Mouse (Mus musculus) B cell, adult 2 months (primary cell): Measurements from ENCODE around the gene Hesx1.

Source experiments
- DNase-seq, 2 experiments: peaks; one replicate each; pipeline ENCODE4 v3.0.0; 2022

Gene Hesx1

GRCm38 (mm10) chr14:27017936-27018335, 23.7 kb downstream of the Hesx1 start:
- no peak for DNase-seq

- DNase-seq = no peak
Observed at GRCm38 (mm10) chr14:27019850-27020249, 25.6 kb downstream of the Hesx1 start.

- peak; percentile 72 to 89 for DNase-seq
Observed at GRCm38 (mm10) chr14:27022876-27023275, 28.7 kb downstream of the Hesx1 start.

GRCm38 (mm10) chr14:27024664-27025063, 30.4 kb downstream of the Hesx1 start:
- no peak for DNase-seq

- DNase-seq = peak in 1 of 2 experiments; percentile 42
Observed at GRCm38 (mm10) chr14:27029771-27030173, 35.6 kb downstream of the Hesx1 start.

GRCm38 (mm10) chr14:27031142-27031541, 36.9 kb downstream of the Hesx1 start:
- DNase-seq = peak; percentile 68 to 85

- DNase-seq = no peak
Observed at GRCm38 (mm10) chr14:27037513-27037912, 43.3 kb downstream of the Hesx1 start.

GRCm38 (mm10) chr14:27038783-27039182, 44.6 kb downstream of the Hesx1 start, which contains the start of gene Il17rd:
TSS of gene Il17rd (plus strand) at chr14:27038941.
- peak; percentile 68 to 83 for DNase-seq

GRCm38 (mm10) chr14:27039281-27040248, 45.3 kb downstream of the Hesx1 start:
- DNase-seq = peak in 1 of 2 experiments; percentile 20

GRCm38 (mm10) chr14:27040451-27040850, 46.2 kb downstream of the Hesx1 start:
- no peak for DNase-seq

GRCm38 (mm10) chr14:27042280-27042983, 48.2 kb downstream of the Hesx1 start:
- DNase-seq = peak in 1 of 2 experiments; percentile 32

GRCm38 (mm10) chr14:27043416-27043815, 49.2 kb downstream of the Hesx1 start:
- DNase-seq = no peak

GRCm38 (mm10) chr14:27044221-27044966, 50.2 kb downstream of the Hesx1 start:
- no peak for DNase-seq

- DNase-seq = peak; percentile 17 to 55
Observed at GRCm38 (mm10) chr14:27044967-27045361, 50.7 kb downstream of the Hesx1 start.

- DNase-seq = no peak
Observed at GRCm38 (mm10) chr14:27048231-27048956, 54.2 kb downstream of the Hesx1 start.

- DNase-seq = no peak
Observed at GRCm38 (mm10) chr14:27050043-27050442, 55.8 kb downstream of the Hesx1 start.

GRCm38 (mm10) chr14:27050560-27051510, 56.6 kb downstream of the Hesx1 start:
- no peak for DNase-seq

- DNase-seq = no peak
Observed at GRCm38 (mm10) chr14:27051511-27051895, 57.3 kb downstream of the Hesx1 start.
